Mouse (Mus musculus) erythroblast, embryonic 14.5 days (primary cell): ENCODE measurements around the gene Rhpn2. TPM values are rescaled to one million over a fixed set of nuclear protein-coding genes. Genes with fewer than 3 reads are reported as not detected.

Experiments used
- H3K27me3 ChIP-seq: 2 replicates; pipeline ENCODE4 v1.6.1; 2012; ENCODE audit warnings: inconsistent platforms; ENCODE audit not compliant: control insufficient read depth
- H3K36me3 ChIP-seq: 2 replicates; pipeline ENCODE4 v1.6.1; 2012; ENCODE audit warnings: mild to moderate bottlenecking, inconsistent platforms; ENCODE audit not compliant: control insufficient read depth
- H3K4me1 ChIP-seq: 2 replicates; pipeline ENCODE4 v1.6.1; 2012; ENCODE audit warnings: inconsistent platforms; ENCODE audit not compliant: control insufficient read depth
- H3K4me3 ChIP-seq: replicated peaks from 2 replicates; pipeline ENCODE3; 2012; ENCODE audit warnings: moderate library complexity, mild to moderate bottlenecking, inconsistent platforms
- H3K9me3 ChIP-seq: 2 replicates; pipeline ENCODE4 v1.6.1; 2012; ENCODE audit warnings: low read length, inconsistent platforms, mixed read lengths; ENCODE audit not compliant: control insufficient read depth
- GATA1 ChIP-seq: IDR thresholded peaks from 2 replicates; pipeline ENCODE4 v1.6.1; 2012; ENCODE audit warnings: low read length, inconsistent platforms, mixed read lengths
- TAL1 ChIP-seq: IDR thresholded peaks from 3 replicates; pipeline ENCODE4 v1.6.1; 2012; ENCODE audit warnings: low read length, inconsistent platforms, mixed read lengths
- polyA plus RNA-seq: library from polyadenylated mRNA; stranded (reverse); fragments of >175 nt; gene quantifications from 2 replicates; pipeline ENCODE4 v1.2.3, GENCODE M21; 2012

Rhpn2 gene
- polyA plus RNA-seq, 1 experiment: 0.04 TPM

- TF ChIP-seq GATA1: no peak
- TF ChIP-seq TAL1: no peak
- Histone ChIP-seq H3K4me1 (peaks cover 30% of the 10 kb centered on the region), H3K36me3 (peaks cover 81% of the 10 kb centered on the region), H3K9me3 (peaks cover 4% of the 10 kb centered on the region; the same call in 1 of the 2 replicates), H3K27me3 (no peaks in the 10 kb centered on the region), H3K4me3 (no peak overlapping the region)
These were observed 67.2 kb downstream of the Rhpn2 start for GRCm38 (mm10) chr7:35401169-35401568.

- Histone ChIP-seq H3K36me3 (peaks cover 79% of the 10 kb centered on the region), H3K27me3 (no peaks in the 10 kb centered on the region), H3K9me3 (no peaks in the 10 kb centered on the region), H3K4me1 (no peaks in the 10 kb centered on the region), H3K4me3 (no peak overlapping the region)
- TF ChIP-seq TAL1 (no peak), GATA1 (no peak)
These were observed 81.3 kb downstream of the Rhpn2 start for GRCm38 (mm10) chr7:35415226-35415625.

GRCm38 (mm10) chr7:35415801-35416653, 82.1 kb downstream of the Rhpn2 start:
- H3K4me1 ChIP-seq: no peaks in the 10 kb centered on the region
- no peaks in the 10 kb centered on the region for H3K9me3 ChIP-seq
- H3K36me3 ChIP-seq: peaks cover 80% of the 10 kb centered on the region
- TF ChIP-seq TAL1: no peak
- TF ChIP-seq GATA1: no peak
- no peak overlapping the region for H3K4me3 ChIP-seq
- H3K27me3 ChIP-seq: no peaks in the 10 kb centered on the region

GRCm38 (mm10) chr7:35416654-35416948, 82.6 kb downstream of the Rhpn2 start:
- no peaks in the 10 kb centered on the region for H3K4me1 ChIP-seq
- no peaks in the 10 kb centered on the region for H3K27me3 ChIP-seq
- TF ChIP-seq TAL1 (no peak), GATA1 (no peak)
- peaks cover 82% of the 10 kb centered on the region for H3K36me3 ChIP-seq
- H3K9me3 ChIP-seq: no peaks in the 10 kb centered on the region
- H3K4me3 ChIP-seq: no peak overlapping the region

- Histone ChIP-seq H3K4me1 (no peaks in the 10 kb centered on the region), H3K27me3 (no peaks in the 10 kb centered on the region), H3K4me3 (no peak overlapping the region), H3K36me3 (peaks cover 71% of the 10 kb centered on the region), H3K9me3 (no peaks in the 10 kb centered on the region)
- TF ChIP-seq GATA1: no peak
- no peak for TF ChIP-seq TAL1
These were observed 89.1 kb downstream of the Rhpn2 start for GRCm38 (mm10) chr7:35423071-35423470.

- Histone ChIP-seq H3K27me3 (no peaks in the 10 kb centered on the region), H3K9me3 (no peaks in the 10 kb centered on the region), H3K36me3 (peaks cover 71% of the 10 kb centered on the region), H3K4me3 (no peak overlapping the region), H3K4me1 (no peaks in the 10 kb centered on the region)
- TF ChIP-seq GATA1 (no peak), TAL1 (no peak)
These were observed 94.2 kb downstream of the Rhpn2 start for GRCm38 (mm10) chr7:35428146-35428545.

GRCm38 (mm10) chr7:35435266-35435665, 101.3 kb downstream of the Rhpn2 start:
- TF ChIP-seq TAL1 (no peak), GATA1 (no peak)
- no peaks in the 10 kb centered on the region for H3K27me3 ChIP-seq
- no peaks in the 10 kb centered on the region for H3K4me1 ChIP-seq
- peaks cover 84% of the 10 kb centered on the region for H3K36me3 ChIP-seq
- no peaks in the 10 kb centered on the region for H3K9me3 ChIP-seq
- H3K4me3 ChIP-seq: no peak overlapping the region

Other genes starting within 250 kb of the Rhpn2 start
- 0.25 and 0.30 TPM in 2 replicates for gene Cebpa, start 214.9 kb upstream of the Rhpn2 start, polyA plus RNA-seq
- gene Slc7a10, start 147.8 kb upstream of the Rhpn2 start, polyA plus RNA-seq: not detected in 2 replicates
- 0.04 TPM in 1 of 2 replicates, not detected in the other for gene Lrp3, start 118.7 kb upstream of the Rhpn2 start, polyA plus RNA-seq
- gene Gpatch1, start 15.7 kb upstream of the Rhpn2 start, polyA plus RNA-seq: 0.32 and 0.41 TPM in 2 replicates
- gene Faap24, start 62.7 kb downstream of the Rhpn2 start, polyA plus RNA-seq: 2.6 and 4.1 TPM in 2 replicates
- 2.9 and 3.8 TPM in 2 replicates for gene Cep89, start 62.9 kb downstream of the Rhpn2 start, polyA plus RNA-seq
- 0.03 TPM in 1 of 2 replicates, not detected in the other for gene Slc7a9, start 114.6 kb downstream of the Rhpn2 start, polyA plus RNA-seq
- not detected in 2 replicates for gene Tdrd12, start 203.6 kb downstream of the Rhpn2 start, polyA plus RNA-seq
- 8.9 and 10.5 TPM in 2 replicates for gene Nudt19, start 222.1 kb downstream of the Rhpn2 start, polyA plus RNA-seq